Mouse (Mus musculus) brain, adult 10 weeks (tissue): ENCODE data around the gene Olfr920. TPM values are rescaled to one million over a fixed set of nuclear protein-coding genes. Genes with fewer than 3 reads are reported as not detected.

Experiments used
- polyA plus RNA-seq: library from polyadenylated mRNA; stranded (reverse); fragments of 350-450 nt; fragmentation: Illumina TruSeq; extraction: RNeasy Lipid Tissue Mini Kit (QIAGEN cat#74804); gene quantifications from one replicate; pipeline ENCODE4 v1.2.3, GENCODE M21; 2015; ENCODE audit warnings: low read depth, low replicate concordance

Gene Olfr920
- polyA plus RNA-seq: 0.09 TPM

DNA sequence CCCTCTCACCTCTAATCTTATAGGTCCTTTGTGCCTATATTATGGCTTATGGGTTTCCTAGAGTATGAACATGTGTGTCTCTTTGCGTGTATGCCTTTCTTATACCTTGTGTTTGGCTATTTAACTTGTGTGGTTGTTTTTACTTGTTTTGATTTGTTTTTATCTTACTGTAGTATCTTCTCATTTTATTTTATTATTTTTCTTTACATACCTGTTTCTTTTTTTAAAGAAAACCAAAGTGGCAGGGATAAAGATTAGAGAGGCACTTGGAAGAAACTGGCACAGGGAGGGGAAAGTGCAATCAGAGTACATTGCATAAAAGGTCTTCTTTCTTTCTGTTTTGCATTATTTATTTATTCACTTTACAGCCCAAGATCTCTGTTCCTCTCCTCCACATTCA, at the start of gene Olfr920:
Gene Olfr920 (plus strand): TSS at position 301 of the 400 bp plus-strand sequence.

DNA sequence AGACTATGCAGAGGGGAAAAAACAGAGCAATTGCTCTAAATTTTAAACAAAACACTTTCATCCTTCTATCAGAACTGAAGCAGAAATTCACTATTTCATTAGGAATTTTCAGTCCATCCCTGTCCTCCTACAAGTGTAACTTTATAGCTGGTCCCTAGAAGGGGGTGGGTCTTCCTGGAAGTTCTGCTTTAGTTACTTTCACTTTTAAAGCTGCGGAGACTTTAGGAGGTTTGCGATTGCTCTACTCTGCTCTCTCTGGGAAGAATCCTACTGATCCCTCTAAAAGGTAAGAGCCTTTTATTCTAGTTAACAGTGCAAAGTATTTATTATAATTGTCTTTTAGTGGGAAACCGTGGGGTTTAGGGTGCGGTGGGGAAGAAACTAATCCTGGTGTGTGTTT, 34.0 kb upstream of the Olfr920 start, which contains the start of gene Vwa5a:
Gene Vwa5a (plus strand): TSS at position 167 of the 400 bp plus-strand sequence.

DNA sequence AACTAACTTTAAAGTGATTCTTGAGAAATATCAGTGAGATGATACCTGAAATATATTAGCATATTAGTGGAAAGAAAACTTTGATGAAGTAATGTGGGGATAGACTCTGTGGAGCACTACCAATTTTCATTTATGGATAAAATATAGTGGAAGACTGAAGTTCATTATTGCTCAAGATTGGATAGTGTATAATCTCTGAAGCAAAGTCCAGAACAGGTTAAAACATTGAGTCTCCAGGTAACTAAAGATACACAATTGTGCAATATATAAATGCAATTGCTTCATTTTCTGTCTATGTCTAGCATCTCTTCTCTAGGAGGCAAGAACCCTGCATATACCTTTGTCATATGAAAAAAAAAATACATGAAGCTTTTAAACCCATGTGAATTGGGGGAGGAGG, 20.7 kb downstream of the Olfr920 start, which contains the start of gene Olfr921:
Gene Olfr921 (plus strand): TSS at position 301 of the 400 bp plus-strand sequence.

Other genes with a start within 250 kb of the Olfr920 start
- not detected for gene Olfr911-ps1, start 230.7 kb upstream of the Olfr920 start, polyA plus RNA-seq
- gene Olfr910, start 214.4 kb upstream of the Olfr920 start, polyA plus RNA-seq: not detected
- not detected for gene Olfr912, start 172.1 kb upstream of the Olfr920 start, polyA plus RNA-seq
- not detected for gene Olfr913, start 159.5 kb upstream of the Olfr920 start, polyA plus RNA-seq
- not detected for gene Olfr914, start 147.2 kb upstream of the Olfr920 start, polyA plus RNA-seq
- gene Olfr916, start 92.4 kb upstream of the Olfr920 start, polyA plus RNA-seq: not detected
- not detected for gene Olfr917, start 86.5 kb upstream of the Olfr920 start, polyA plus RNA-seq
- not detected for gene Olfr918, start 77.7 kb upstream of the Olfr920 start, polyA plus RNA-seq
- not detected for gene Olfr919, start 48.6 kb upstream of the Olfr920 start, polyA plus RNA-seq
- gene Vwa5a, start 34.0 kb upstream of the Olfr920 start, polyA plus RNA-seq: 12.1 TPM
- gene Olfr921, start 20.8 kb downstream of the Olfr920 start, polyA plus RNA-seq: not detected
- gene Olfr922, start 62.3 kb downstream of the Olfr920 start, polyA plus RNA-seq: not detected
- not detected for gene Olfr923, start 74.2 kb downstream of the Olfr920 start, polyA plus RNA-seq
- gene Olfr924, start 92.2 kb downstream of the Olfr920 start, polyA plus RNA-seq: not detected
- gene Olfr26, start 102.8 kb downstream of the Olfr920 start, polyA plus RNA-seq: not detected
- not detected for gene Olfr926, start 124.8 kb downstream of the Olfr920 start, polyA plus RNA-seq
- not detected for gene Olfr930, start 177.5 kb downstream of the Olfr920 start, polyA plus RNA-seq
- gene Olfr933, start 220.0 kb downstream of the Olfr920 start, polyA plus RNA-seq: not detected
- not detected for gene Olfr934, start 236.0 kb downstream of the Olfr920 start, polyA plus RNA-seq
- gene Olfr935, start 247.4 kb downstream of the Olfr920 start, polyA plus RNA-seq: not detected